Mouse (Mus musculus) CD4-positive naive resting alpha-beta T cell, adult 57 days (primary cell): ENCODE data around the gene Ltbp4. TPM values are rescaled to one million over a fixed set of nuclear protein-coding genes. Genes with fewer than 3 reads are reported as not detected.

ENCODE experiments used
- total RNA-seq: library from RNA; stranded (reverse); gene quantifications from one replicate; pipeline ENCODE4 v1.2.4, GENCODE M21; 2023

The Ltbp4 gene
- 8.7 TPM for total RNA-seq

GRCm38 (mm10) chr7:27337175-27337853 is at the start of gene Ltbp4:
TSS of gene Ltbp4 (minus strand) at chr7:27337692.

GRCm38 (mm10) chr7:27356861-27357594 is 19.5 kb upstream of the Ltbp4 start, which contains the start of gene Gm20479:
TSS of gene Gm20479 (minus strand) at chr7:27357419.

GRCm38 (mm10) chr7:27355745-27356240 is 18.3 kb upstream of the Ltbp4 start, which contains the start of gene Shkbp1:
TSS of gene Shkbp1 (minus strand) at chr7:27356019.

GRCm38 (mm10) chr7:27258205-27258899 is 79.1 kb downstream of the Ltbp4 start, which contains the start of gene Numbl:
TSS of gene Numbl (plus strand) at chr7:27258433.

Other genes with a start within 250 kb of the Ltbp4 start
- gene Cyp2f2, start 217.8 kb downstream of the Ltbp4 start, total RNA-seq, result not detected
- not detected for gene Cyp2t4, start 184.0 kb downstream of the Ltbp4 start, total RNA-seq
- 91.9 TPM for gene Egln2, start 170.9 kb downstream of the Ltbp4 start, total RNA-seq
- gene Rab4b, start 158.8 kb downstream of the Ltbp4 start, total RNA-seq, result 101 TPM
- not detected for gene Gm21983, start 156.6 kb downstream of the Ltbp4 start, total RNA-seq
- gene Mia, start 156.5 kb downstream of the Ltbp4 start, total RNA-seq, result 1.5 TPM
- 14.4 TPM for gene BC024978, start 141.9 kb downstream of the Ltbp4 start, total RNA-seq
- gene Snrpa, start 141.4 kb downstream of the Ltbp4 start, total RNA-seq, result 70.7 TPM
- 15.0 TPM for gene Itpkc, start 109.0 kb downstream of the Ltbp4 start, total RNA-seq
- gene Coq8b, start 104.7 kb downstream of the Ltbp4 start, total RNA-seq, result 18.0 TPM
- 2.4 TPM for gene Numbl, start 79.3 kb downstream of the Ltbp4 start, total RNA-seq
- 70.0 TPM for gene Shkbp1, start 18.3 kb upstream of the Ltbp4 start, total RNA-seq
- 5.5 TPM for gene Gm20479, start 19.7 kb upstream of the Ltbp4 start, total RNA-seq
- not detected for gene Sptbn4, start 110.0 kb upstream of the Ltbp4 start, total RNA-seq
- gene Blvrb, start 110.3 kb upstream of the Ltbp4 start, total RNA-seq, result 14.0 TPM
- 12.6 TPM for gene Sertad3, start 136.1 kb upstream of the Ltbp4 start, total RNA-seq
- gene Sertad1, start 149.2 kb upstream of the Ltbp4 start, total RNA-seq, result 53.7 TPM
- gene Prx, start 161.6 kb upstream of the Ltbp4 start, total RNA-seq, result 1.9 TPM
- 0.24 TPM for gene Hipk4, start 185.6 kb upstream of the Ltbp4 start, total RNA-seq
- 126 TPM for gene Pld3, start 215.5 kb upstream of the Ltbp4 start, total RNA-seq
- 21.8 TPM for gene 2310022A10Rik, start 215.5 kb upstream of the Ltbp4 start, total RNA-seq